Mouse (Mus musculus) forebrain, embryonic 16.5 days (tissue): ENCODE measurements around the gene Abr. TPM values are rescaled to one million over a fixed set of nuclear protein-coding genes. Genes with fewer than 3 reads are reported as not detected.

Source experiments
- ATAC-seq: fragments of 200-750 bp; cut with Nextera tagmentation; 2 replicates; pipeline ENCODE4 v1.8.0; 2017; ENCODE audit warnings: mild to moderate bottlenecking, moderate library complexity
- H3K27ac ChIP-seq: fragments of 300-500 bp; sonication (generic); 2 replicates; pipeline ENCODE4 v1.5.1; 2014; ENCODE audit warnings: low read length, control low read depth
- H3K27me3 ChIP-seq: fragments of 300-500 bp; sonication (generic); replicated peaks from 2 replicates; pipeline ENCODE4 v1.6.1; 2014; ENCODE audit warnings: low read length; ENCODE audit not compliant: control insufficient read depth, insufficient read depth
- H3K36me3 ChIP-seq: fragments of 300-500 bp; sonication (generic); 2 replicates; pipeline ENCODE4 v1.6.1; 2014; ENCODE audit not compliant: control insufficient read depth, insufficient read depth
- H3K4me1 ChIP-seq: fragments of 300-500 bp; sonication (generic); replicated peaks from 2 replicates; pipeline ENCODE4 v1.6.1; 2014; ENCODE audit warnings: low read length; ENCODE audit not compliant: control insufficient read depth, insufficient read depth
- H3K4me2 ChIP-seq: fragments of 300-500 bp; sonication (generic); 2 replicates; pipeline ENCODE4 v1.6.1; 2014; ENCODE audit warnings: mild to moderate bottlenecking, low read length, control low read depth
- H3K4me3 ChIP-seq: fragments of 300-500 bp; sonication (generic); replicated peaks from 2 replicates; pipeline ENCODE4 v1.5.1; 2014; ENCODE audit warnings: mild to moderate bottlenecking, low read length, control low read depth
- H3K9ac ChIP-seq: fragments of 300-500 bp; sonication (generic); replicated peaks from 2 replicates; pipeline ENCODE4 v1.6.1; 2014; ENCODE audit warnings: low read depth, low read length, control low read depth
- H3K9me3 ChIP-seq: fragments of 300-500 bp; sonication (generic); 2 replicates; pipeline ENCODE4 v1.6.1; 2016; ENCODE audit warnings: low read length; ENCODE audit not compliant: control insufficient read depth
- WGBS: fragments of 180-500 bp; shearing (Covaris S2); extraction: QIAGEN DNeasy Blood & Tissue Kit; methylation state at CpG from one replicate; pipeline ENCODE4 v1.1.7; 2014; 5-methylcytosine and 5-hydroxymethylcytosine counted together
- polyA plus RNA-seq: library from polyadenylated mRNA; unstranded; fragments of >200 nt; fragmentation: Nextera tagmentation; extraction: Ambion mirVana; gene quantifications from 2 replicates; pipeline ENCODE4 v1.2.1, GENCODE M21; 2015

The Abr gene
- polyA plus RNA-seq, 1 experiment from 2014 or later = 121 TPM

DNA sequence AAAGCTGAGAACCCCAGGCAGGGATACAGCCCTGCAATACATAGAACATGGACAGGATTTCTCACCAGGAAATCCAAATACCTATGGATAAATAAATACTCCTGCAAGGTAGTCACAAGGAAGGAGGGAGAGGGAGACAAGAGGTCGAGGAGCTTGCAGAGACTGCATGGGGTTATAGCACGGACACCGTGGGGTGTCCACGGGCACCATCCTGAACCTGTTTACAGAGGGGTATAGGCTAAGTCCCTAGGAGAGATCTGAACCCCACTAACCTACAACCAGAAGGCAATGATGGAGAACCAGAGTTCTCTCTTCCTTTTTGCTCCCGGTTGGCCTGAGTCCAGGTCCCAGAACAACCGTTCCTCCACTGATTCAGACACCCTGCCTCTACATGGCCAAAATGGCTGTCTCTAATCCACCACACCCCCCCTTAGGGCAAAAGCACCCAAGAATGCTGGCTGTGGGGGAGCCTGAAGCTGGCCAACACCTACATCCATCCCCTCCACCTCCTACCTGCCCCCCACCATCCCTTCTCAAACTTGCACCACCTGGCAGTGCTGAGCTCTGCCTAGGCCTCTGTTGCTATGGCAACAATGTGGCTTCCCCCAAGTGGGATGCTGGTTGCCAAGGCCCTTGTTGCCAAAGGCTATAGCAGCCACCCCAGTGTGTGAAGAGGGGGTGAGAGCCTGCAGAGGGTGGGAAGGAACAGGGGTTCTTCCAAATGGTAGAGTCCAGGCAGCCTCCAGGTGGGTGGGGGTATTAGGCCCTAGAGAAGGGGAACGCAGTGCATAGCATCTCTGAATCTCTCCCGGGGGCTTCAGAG is 114.6 kb downstream of the Abr start:
- peak overlapping the region; percentile 71 for H3K27ac ChIP-seq
- 73% methylated on average over 8 of the region's 8 CpGs for WGBS
- H3K9ac ChIP-seq = peak overlapping the region; percentile 14
- H3K9me3 ChIP-seq = no peaks in the 10 kb centered on the region
- no peaks in the 10 kb centered on the region for H3K27me3 ChIP-seq
- H3K4me2 ChIP-seq = peak overlapping the region; percentile 10; the same call in 1 of the 2 replicates
- ATAC-seq = peak; percentile 78
- no peaks in the 10 kb centered on the region for H3K36me3 ChIP-seq
- H3K4me3 ChIP-seq = no peak overlapping the region
- peaks cover 31% of the 10 kb centered on the region for H3K4me1 ChIP-seq

DNA sequence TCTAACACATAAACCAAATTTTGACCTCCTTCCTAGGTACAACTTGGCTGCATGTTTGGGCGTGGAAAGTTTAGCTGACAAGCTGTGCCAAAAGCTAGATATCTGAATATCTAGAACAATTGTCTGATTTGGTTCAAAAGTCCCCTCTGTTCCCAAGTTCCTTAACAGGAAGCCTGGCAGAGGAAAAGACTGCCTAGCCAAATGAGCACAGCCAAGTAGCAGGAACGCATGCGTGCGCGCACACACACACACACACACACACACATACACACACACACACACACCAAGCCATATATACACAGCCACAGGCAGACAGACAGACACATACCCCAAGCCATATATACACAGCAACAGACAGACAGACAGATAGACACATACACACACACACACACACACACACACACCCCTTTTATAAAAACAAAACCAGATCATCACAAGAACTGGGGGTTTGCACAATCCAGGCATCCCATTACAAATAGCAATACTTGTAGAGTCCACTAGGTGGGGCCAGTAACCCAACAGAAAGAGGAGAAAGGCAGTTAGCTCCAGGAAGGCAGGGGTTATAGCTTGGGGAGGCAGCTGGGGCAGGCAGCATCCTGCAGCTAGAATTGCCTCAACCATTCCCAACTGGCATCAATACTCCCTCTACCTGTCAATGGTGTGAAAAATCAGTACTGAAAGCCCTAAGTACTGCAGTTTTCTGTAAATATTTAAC is 115.4 kb downstream of the Abr start:
- ATAC-seq = peak; percentile 49
- H3K4me2 ChIP-seq = no peak overlapping the region
- 69% methylated on average over 5 of the region's 5 CpGs for WGBS
- H3K27ac ChIP-seq = peak overlapping the region; percentile 71
- peaks cover 31% of the 10 kb centered on the region for H3K4me1 ChIP-seq
- no peak overlapping the region for H3K9ac ChIP-seq
- no peak overlapping the region for H3K4me3 ChIP-seq
- no peaks in the 10 kb centered on the region for H3K27me3 ChIP-seq
- no peaks in the 10 kb centered on the region for H3K36me3 ChIP-seq
- no peaks in the 10 kb centered on the region for H3K9me3 ChIP-seq

DNA sequence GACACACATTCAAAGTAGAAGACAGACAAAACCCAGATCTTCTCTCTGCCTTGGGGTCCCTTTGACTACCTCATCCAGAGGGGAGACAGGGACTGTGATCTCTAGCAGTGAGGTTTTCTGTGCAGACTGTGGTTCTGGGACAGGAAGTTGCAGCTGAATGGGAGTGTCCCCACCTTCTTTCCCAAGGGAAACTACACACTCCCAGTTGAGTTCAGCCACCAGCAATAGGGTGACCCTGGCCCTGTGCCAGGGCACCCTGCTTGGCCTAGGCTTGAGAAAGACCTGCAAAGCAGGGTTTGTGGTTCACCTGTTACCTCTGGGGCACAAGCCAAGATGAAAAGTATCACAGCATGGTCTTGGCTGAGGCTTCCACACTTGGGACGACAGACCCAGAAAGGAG is 117.0 kb downstream of the Abr start:
- no peaks in the 10 kb centered on the region for H3K27me3 ChIP-seq

DNA sequence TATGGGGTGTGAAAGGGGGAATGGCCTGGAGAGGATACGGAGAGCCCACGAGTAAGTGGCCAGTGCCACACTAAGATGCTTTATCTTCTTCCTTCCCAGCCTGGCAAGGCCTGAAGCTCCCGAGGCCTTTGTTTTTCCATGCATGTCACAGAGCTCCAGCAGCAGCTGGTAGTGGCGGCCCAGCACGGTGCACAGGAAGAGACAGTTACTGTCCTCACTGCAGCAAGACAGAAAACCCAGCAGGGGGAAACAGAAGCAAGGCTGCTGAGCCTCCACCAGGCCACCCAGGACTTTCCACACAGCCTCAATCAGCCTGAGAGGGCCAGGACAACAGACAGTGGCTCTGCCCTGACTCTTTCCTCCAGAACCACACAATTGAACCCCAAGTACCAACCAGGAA is 118.1 kb downstream of the Abr start:
- H3K9me3 ChIP-seq = no peaks in the 10 kb centered on the region
- H3K4me3 ChIP-seq = no peak overlapping the region
- no peak overlapping the region for H3K4me2 ChIP-seq
- ATAC-seq = no peak
- no peak overlapping the region for H3K9ac ChIP-seq
- H3K4me1 ChIP-seq = peaks cover 30% of the 10 kb centered on the region
- no peak overlapping the region for H3K27ac ChIP-seq
- no peaks in the 10 kb centered on the region for H3K27me3 ChIP-seq
- no peaks in the 10 kb centered on the region for H3K36me3 ChIP-seq
- 65% methylated on average over 5 of the region's 5 CpGs for WGBS

More for the DNA sequence above, 117.0 kb downstream of the Abr start:
- Histone ChIP-seq H3K4me3 (no peak overlapping the region), H3K36me3 (no peaks in the 10 kb centered on the region), H3K4me2 (no peak overlapping the region), H3K27ac (no peak overlapping the region), H3K4me1 (peaks cover 36% of the 10 kb centered on the region), H3K9me3 (no peaks in the 10 kb centered on the region), H3K9ac (no peak overlapping the region)
- WGBS = 94% methylated on average over 1 of the region's 1 CpGs
- no peak for ATAC-seq

DNA sequence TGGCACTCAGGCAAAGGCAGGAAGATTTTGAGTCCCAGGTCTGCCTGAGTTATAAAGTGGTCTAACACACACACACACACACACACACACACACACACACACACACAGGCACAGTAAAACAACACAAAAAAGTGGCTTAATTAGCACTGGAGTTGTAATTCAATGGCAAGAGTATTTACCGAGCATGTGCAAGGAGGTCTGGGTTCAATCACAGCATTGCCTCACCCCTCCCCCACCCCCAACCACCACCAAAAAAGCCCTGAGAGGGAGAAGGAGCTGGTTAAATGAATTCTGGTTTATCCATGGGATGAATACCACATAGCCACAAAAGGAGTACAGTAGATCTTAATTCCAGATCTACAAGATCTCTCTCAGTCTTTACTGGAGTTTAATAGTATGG is 122.1 kb downstream of the Abr start:
- Histone ChIP-seq H3K9me3 (no peaks in the 10 kb centered on the region), H3K27ac (no peak overlapping the region), H3K4me2 (no peak overlapping the region), H3K36me3 (no peaks in the 10 kb centered on the region), H3K9ac (no peak overlapping the region), H3K4me3 (no peak overlapping the region), H3K4me1 (peaks cover 12% of the 10 kb centered on the region), H3K27me3 (no peaks in the 10 kb centered on the region)
- ATAC-seq = no peak
- 0% methylated on average over 1 of the region's 1 CpGs for WGBS

DNA sequence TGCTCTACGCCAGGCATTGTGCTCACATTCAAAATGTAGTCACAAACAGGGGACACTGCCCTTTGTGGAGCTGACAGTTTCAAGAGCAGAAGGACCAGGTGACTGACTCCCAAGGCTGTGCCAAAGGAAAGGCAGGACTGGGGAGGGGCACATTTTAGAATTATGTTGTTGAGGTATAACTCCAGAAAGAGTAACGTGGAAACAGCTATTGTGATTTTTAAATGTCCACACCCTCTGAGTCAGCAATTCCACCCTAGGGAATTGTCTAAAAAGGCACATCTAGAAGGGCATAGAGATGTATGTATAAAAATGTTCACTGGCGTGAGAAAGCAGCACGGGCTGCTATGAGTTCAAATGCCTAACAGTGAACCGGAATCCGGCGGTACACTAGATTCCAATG is 122.5 kb downstream of the Abr start:
- H3K27me3 ChIP-seq = no peaks in the 10 kb centered on the region
- H3K27ac ChIP-seq = no peak overlapping the region
- H3K36me3 ChIP-seq = no peaks in the 10 kb centered on the region
- ATAC-seq = no peak
- H3K4me3 ChIP-seq = no peak overlapping the region
- H3K4me1 ChIP-seq = peaks cover 14% of the 10 kb centered on the region
- no peaks in the 10 kb centered on the region for H3K9me3 ChIP-seq
- WGBS = 68% methylated on average over 7 of the region's 7 CpGs
- no peak overlapping the region for H3K9ac ChIP-seq
- H3K4me2 ChIP-seq = no peak overlapping the region

DNA sequence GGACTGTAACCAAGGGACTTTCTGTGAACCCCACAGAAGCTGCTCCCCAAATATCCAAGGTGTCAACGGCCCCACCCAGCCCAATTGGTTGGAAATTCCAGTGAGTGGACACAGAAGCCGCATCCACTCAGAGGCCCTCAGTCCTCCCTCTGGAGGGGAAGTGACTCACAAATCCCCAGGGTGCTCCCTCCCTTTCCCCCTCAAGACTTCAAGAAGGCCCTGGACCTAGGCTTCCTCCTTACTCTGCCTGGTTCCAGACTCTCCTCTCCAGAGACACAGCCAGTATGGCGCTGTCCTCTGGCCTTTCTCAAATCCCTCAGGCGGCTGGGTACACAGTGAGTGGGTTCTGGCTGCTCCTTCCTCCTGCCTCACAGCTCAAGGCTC is 124.4 kb downstream of the Abr start:
- H3K27me3 ChIP-seq = no peaks in the 10 kb centered on the region
- H3K9ac ChIP-seq = no peak overlapping the region
- H3K4me2 ChIP-seq = no peak overlapping the region
- H3K36me3 ChIP-seq = no peaks in the 10 kb centered on the region
- no peaks in the 10 kb centered on the region for H3K9me3 ChIP-seq
- no peak for ATAC-seq
- H3K27ac ChIP-seq = no peak overlapping the region
- WGBS = 82% methylated on average over 4 of the region's 4 CpGs
- H3K4me3 ChIP-seq = no peak overlapping the region
- peaks cover 28% of the 10 kb centered on the region for H3K4me1 ChIP-seq

DNA sequence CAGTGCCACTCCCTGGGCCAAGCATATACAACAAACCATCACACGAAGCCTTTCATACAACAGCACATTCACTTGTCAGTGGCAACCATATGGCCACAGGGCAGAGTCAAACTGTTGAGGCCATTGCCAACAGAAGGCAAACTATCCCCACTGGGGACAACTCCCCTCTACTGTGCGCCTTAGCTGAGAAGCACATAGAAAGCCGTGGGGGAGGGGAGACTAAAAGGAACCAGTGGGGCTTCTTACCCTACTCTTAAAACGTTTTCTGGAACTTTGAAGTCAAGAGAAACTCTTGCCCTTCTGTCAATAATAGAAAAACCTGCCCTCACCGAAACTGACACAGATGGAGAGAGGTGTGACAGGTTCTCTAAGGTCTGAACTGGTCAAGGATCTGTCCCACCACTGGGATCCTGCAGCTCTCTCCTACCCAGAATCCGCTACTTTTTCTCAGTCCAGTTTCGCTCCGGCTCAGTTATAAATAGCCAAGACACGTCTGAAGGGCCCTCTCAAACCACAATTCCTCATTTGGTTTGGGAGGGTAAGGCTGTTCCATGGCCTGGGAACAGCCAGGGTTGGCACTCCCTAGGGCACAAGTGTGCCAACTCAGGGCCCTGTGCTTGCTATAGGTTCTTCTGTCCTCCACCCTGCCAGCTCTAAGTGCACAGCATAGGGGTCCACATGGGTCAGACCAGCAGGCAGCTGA is 124.9 kb downstream of the Abr start:
- no peaks in the 10 kb centered on the region for H3K36me3 ChIP-seq
- no peak overlapping the region for H3K9ac ChIP-seq
- WGBS = 83% methylated on average over 9 of the region's 9 CpGs
- no peak for ATAC-seq
- H3K27ac ChIP-seq = no peak overlapping the region
- no peaks in the 10 kb centered on the region for H3K27me3 ChIP-seq
- H3K4me3 ChIP-seq = no peak overlapping the region
- H3K4me2 ChIP-seq = no peak overlapping the region
- H3K4me1 ChIP-seq = peaks cover 34% of the 10 kb centered on the region
- H3K9me3 ChIP-seq = no peaks in the 10 kb centered on the region

DNA sequence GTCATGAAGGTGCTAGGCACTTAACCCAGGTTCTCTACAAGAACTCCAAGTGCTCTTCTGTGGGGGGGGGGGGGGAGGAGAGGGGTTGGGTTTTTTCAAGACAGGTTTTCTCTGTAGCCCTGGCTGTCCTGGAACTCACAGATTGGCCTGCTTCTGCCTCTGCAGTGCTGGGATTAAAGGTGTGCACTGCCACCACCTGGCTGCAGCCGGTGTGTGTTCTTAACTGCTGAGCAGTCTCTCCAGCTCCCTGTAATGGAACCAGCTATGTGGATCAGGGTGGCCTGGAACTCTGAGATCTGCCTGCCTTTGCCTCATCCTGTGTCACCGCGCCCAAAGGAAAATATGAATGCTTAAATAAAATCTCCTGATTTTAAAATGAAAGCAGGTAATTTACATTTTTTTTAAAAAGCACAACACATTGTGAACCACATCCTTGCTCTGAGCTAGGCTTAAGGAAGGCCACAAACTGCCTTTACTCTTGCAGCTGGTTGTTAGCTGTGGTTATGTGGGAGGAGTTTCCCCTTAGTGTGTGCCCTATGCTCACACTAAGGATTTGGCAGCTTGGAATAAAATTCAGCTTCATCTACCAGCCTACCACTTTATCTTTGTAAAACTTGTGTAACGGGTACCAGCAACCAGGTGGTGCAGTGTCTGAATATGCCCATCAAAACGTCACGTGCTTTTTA is 125.9 kb downstream of the Abr start:
- H3K9me3 ChIP-seq = no peaks in the 10 kb centered on the region
- no peak overlapping the region for H3K27ac ChIP-seq
- no peak overlapping the region for H3K4me3 ChIP-seq
- H3K27me3 ChIP-seq = no peaks in the 10 kb centered on the region
- no peak overlapping the region for H3K9ac ChIP-seq
- H3K4me2 ChIP-seq = no peak overlapping the region
- ATAC-seq = no peak
- peaks cover 42% of the 10 kb centered on the region for H3K4me1 ChIP-seq
- H3K36me3 ChIP-seq = no peaks in the 10 kb centered on the region
- 73% methylated on average over 6 of the region's 6 CpGs for WGBS
